Mouse (Mus musculus): ENCODE data around the gene Ubxn1. TPM values are rescaled to one million over a fixed set of nuclear protein-coding genes. Genes with fewer than 3 reads are reported as not detected.
"Not testable (repeated sequence)": the region's sequence is repeated elsewhere in the genome, so short reads cannot be mapped to it uniquely, and the experiment has no call there.

The Ubxn1 gene
- total RNA-seq, 4 experiments from 2014 or later: 207 to 248 (median 231) TPM

- no peak for DNase-seq (ENCODE audit: low spot score in 2 of 2)
Observed at GRCm38 (mm10) chr19:8853117-8853516, 18.2 kb upstream of the Ubxn1 start.

DNA sequence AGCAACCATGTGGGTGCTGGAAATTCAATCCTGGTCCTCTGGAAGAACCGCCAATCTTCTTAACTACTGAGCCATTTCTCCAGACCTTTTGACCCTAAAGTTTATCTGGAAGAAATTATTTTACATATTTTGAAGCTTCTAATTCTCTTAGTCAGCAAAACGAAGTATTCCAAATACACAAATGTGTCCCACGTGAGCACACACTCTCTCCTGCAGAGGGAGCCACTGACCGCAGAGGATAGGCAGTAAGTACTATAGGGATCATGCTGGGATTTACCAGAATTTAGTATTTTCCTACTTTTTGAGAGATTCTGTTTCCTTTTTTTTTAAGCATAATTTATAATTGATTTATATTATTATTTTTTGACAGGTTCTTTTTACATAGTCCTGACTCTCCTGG, 13.6 kb upstream of the Ubxn1 start:
- DNase-seq (ENCODE audit: low spot score in 2 of 2): no peak

- no peak for DNase-seq (ENCODE audit: low spot score in 2 of 2)
Observed at GRCm38 (mm10) chr19:8859018-8859417, 12.3 kb upstream of the Ubxn1 start.

DNA sequence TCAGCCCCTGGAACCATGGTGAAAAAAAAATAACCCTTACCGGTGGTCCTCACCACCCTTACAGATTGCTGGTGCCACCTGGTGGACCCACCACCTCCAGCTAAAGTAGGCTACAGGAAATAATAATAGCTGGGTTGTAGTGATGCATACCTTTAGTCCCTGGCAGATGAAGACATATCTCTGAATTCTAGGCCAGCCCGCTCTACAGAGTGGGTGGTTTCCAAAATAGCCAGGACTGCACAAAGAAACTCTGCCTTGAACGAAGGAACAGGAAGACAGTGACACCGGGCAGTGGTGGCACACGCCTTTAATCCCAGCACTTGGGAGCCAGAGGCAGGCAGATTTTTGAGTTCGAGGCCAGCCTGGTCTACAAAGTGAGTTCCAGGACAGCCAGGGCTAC, 7.0 kb upstream of the Ubxn1 start:
- no peak for DNase-seq (ENCODE audit: low spot score in 2 of 2)

DNA sequence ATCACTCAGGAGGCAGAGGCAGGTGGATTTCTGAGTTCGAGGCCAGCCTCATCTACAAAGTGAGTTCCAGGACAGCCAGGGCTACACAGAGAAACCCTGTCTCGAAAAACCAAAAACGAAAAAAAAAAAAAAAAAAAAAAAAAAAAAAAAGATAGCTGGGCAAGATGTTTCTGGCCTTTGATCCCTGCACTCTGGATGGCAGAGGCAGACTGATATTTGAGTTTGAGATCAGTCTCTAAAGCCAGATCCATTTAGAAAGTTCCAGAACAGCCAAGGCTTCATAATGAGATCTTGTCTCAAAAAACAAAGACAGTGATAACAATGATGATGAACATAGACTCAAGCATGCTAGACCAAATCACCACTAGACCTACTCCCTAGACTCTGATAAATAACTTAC, 915 bp upstream of the Ubxn1 start:
- not testable (repeated sequence) for DNase-seq (ENCODE audit: low spot score in 2 of 2)

- DNase-seq (ENCODE audit: low spot score in 2 of 2): no peak
Observed at GRCm38 (mm10) chr19:8870838-8871237, 458 bp upstream of the Ubxn1 start.

DNA sequence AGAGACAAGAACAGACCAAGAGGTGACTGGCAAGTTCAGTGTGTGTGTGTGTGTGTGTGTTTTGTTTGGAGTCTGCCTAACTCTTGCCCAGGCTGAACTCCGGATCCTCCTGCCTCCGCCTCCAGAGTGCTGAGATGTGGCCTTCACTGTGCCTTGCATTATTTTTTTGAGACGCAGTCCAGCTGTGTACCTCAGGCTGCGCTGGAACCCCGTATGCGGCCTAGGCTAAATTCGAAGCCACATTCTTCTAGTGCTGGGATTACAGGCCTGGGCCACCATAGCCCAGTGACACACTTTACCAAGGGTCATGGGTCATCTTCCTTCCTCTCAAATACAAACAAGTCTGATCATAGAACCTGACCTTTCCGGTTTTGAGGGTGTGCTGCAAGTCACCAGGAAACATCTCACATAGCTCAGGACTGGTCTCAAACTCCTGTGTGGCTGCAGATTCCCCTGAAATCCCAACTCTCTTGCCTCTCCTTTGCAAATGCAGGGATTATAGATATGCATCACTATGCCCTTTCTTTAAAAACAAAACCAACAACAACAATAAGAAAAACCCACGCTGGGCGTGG, 1.1 kb downstream of the Ubxn1 start:
- no peak for DNase-seq (ENCODE audit: low spot score in 2 of 2)

DNA sequence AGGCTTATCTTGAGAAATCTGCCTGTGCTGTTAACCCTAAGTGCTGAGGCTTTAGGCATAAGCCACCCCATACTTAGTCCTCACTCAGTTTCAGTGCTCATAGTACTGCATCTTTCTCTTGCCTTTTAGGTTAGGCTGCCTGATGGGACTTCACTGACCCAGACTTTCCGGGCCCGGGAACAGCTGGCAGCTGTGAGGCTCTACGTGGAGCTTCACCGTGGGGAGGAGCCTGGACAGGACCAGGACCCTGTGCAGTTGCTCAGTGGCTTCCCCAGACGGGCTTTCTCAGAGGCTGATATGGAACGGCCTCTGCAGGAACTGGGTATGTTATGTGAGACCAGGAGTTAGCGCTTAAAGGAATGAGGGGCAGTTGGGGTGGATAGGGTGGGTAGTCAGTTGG, 3.7 kb downstream of the Ubxn1 start:
- DNase-seq (ENCODE audit: low spot score in 2 of 2): no peak

GRCm38 (mm10) chr19:8880311-8881033, 9.2 kb downstream of the Ubxn1 start, which contains the start of gene Uqcc3:
Gene Uqcc3 (minus strand): TSS chr19:8880923.
- peak; percentile 85 for DNase-seq (ENCODE audit: low spot score in 2 of 2)

DNA sequence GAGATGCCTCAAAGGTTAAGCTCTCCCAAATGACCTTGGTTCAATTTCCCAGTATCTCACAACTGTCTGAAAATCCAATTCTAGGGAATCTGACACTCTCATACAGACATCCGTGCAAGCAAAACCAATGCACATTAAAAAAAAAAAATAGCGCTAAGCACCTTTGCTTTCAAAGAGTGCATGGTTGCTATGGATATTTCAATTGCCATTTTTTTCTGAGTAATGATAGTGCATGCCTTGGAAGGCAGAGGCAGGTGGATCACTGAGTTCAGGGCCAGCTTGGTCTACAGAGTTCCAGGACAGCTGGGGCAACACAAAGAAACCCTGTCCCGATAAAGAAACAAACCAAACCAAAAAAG, 9.7 kb downstream of the Ubxn1 start:
- no peak for DNase-seq (ENCODE audit: low spot score in 2 of 2)

- no peak for DNase-seq (ENCODE audit: low spot score in 2 of 2)
Observed at GRCm38 (mm10) chr19:8883616-8884015, 12.3 kb downstream of the Ubxn1 start, which contains the start of the genes Lbhd1 and Gm49403. Gene Lbhd1 (plus strand): TSS chr19:8883732. Gene Gm49403 (plus strand): TSS chr19:8883930.

DNA sequence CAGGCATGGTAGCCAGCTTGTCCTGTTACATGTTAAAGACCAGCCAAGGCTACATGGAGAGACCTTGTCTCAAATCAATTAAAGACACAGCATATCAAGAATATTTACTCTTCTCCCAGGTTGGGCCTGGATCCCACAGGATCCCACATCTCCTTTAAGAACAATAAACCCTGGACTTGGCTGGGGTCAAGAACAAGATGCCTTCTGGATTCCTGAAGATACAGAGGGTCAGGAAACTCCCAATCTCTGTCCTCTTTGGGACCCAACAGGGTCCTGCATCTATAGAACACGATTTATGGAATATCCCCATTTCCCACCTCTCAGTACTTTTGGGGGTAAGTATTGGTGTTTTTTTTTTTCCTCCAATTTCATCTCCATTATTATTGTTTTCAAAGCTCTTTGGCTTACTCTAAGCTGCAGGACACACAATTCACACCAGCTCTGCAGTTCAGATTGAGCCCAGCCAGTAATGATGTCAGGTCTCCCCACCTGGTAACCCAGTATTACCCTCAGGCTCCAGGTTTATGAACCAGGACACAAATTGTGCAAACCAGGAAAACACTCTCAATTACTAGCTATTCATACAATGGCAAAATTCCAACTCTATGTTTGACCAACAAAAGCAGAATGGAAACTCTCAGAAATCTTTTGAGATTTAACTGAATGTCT, 15.8 kb downstream of the Ubxn1 start:
- DNase-seq (ENCODE audit: low spot score in 2 of 2): no peak

- DNase-seq (ENCODE audit: low spot score in 2 of 2): no peak
Observed at GRCm38 (mm10) chr19:8887585-8888463, 16.5 kb downstream of the Ubxn1 start.

GRCm38 (mm10) chr19:8888511-8889385, 17.5 kb downstream of the Ubxn1 start, which contains the start of the genes 1810009A15Rik and Gm49416:
Gene 1810009A15Rik (plus strand): TSS chr19:8888853.
Gene Gm49416 (plus strand): TSS chr19:8888926.
- peak; percentile 86 to 91 for DNase-seq (ENCODE audit: low spot score in 2 of 2)

GRCm38 (mm10) chr19:8892829-8893766, 21.8 kb downstream of the Ubxn1 start, which contains the start of gene Ints5:
Gene Ints5 (plus strand): TSS chr19:8893005.
- DNase-seq (ENCODE audit: low spot score in 2 of 2): peak; percentile 66 to 70

DNA sequence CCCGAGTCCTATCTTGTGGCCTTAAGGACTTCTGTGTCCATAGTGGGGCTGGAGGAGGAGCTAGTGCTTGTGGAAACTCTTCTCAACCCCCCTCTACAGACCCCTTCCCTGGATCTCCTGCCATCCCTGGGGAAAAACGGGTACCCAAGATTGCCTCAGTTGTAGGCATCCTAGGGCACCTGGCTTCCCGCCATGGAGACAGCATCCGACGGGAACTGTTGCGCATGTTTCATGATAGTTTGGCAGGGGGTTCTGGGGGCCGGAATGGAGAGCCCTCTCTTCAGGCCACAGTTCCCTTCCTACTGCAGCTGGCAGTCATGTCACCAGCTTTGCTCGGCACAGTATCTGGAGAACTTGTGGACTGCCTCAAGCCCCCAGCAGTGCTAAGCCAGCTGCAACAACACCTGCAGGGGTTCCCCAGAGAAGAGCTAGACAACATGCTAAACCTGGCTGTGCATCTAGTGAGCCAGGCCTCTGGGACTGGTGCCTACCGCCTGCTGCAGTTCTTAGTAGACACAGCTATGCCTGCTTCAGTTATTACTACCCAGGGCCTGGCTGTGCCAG, 24.2 kb downstream of the Ubxn1 start:
- no peak for DNase-seq (ENCODE audit: low spot score in 2 of 2)

DNA sequence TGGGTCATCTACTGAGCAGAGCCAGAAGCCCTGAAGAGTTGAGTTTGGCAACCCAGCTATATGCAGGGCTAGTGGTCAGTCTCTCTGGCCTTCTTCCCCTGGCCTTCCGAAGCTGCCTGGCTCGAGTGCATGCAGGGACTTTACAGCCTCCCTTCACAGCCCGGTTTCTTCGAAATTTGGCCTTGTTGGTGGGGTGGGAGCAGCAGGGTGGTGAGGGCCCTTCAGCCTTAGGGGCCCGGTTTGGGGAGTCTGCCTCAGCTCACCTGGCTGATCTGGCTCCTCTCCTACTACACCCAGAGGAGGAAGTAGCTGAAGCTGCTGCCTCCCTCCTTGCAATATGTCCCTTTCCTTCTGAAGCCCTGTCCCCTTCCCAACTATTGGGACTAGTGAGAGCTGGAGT, 24.9 kb downstream of the Ubxn1 start:
- DNase-seq (ENCODE audit: low spot score in 2 of 2): not testable (repeated sequence)

DNA sequence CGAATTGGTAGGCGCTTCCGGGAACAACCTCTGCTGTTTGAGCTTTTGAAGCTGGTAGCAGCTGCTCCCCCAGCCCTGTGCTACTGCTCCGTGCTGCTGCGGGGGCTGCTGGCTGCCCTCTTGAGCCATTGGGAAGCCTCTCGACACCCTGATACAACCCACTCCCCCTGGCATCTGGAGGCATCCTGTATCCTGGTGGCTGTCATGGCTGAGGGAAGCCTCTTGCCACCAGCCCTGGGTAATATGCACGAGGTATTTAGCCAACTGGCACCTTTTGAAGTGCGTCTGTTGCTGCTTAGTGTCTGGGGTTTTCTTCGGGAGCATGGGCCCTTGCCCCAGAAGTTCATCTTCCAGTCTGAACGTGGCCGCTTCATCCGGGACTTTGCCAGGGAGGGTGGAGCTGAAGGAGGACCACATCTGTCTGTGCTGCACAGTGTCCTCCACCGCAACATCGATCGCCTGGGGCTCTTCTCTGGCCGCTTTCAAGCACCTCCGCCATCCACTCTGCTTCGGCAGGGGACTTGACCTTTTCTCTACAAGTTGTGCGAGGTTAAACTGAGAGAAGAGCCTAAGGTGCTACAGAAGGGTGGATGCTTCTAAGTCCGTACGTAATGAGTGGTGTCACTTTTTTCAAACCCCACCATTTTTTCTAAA, 26.0 kb downstream of the Ubxn1 start:
- DNase-seq (ENCODE audit: low spot score in 2 of 2): not testable (repeated sequence)
